Mouse (Mus musculus): ENCODE measurements around the gene Hist1h2bk.

DNA sequence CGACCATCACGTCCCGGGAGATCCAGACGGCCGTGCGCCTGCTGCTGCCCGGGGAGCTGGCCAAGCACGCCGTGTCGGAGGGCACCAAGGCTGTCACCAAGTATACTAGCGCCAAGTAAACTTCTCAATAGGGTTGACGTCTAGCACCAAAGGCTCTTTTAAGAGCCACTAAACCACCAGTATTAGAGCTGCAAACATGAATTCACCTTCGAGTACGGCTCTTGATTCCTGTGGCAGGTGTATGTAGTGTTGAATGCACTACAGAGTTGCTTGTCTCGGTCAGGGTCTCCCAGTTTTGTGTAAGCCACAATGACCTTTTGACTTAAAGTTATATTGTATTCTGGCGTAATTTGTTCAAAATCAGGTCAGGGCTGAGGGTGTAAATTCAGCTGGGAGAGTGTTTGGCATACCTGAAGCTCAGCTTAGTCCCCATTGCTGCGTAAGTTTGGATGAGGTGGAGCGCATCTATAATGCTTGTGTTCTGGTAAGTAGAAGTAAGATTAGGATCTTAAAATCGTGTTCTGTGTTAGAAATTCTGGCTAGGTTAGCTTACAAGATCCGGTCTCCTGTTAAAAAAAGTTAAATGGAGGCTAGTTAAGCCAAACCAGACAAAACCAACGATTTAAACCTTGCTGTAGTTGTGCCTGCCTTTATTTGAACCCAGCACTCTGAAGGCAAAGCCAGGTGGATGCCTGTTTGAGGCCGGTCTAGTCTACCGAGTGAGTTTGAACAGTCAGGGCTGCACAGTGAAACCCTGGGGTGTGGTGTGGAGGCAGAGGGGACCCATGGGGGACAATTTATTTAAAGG is 683 bp downstream of the Hist1h2bk start:
- TF ChIP-seq CTCF (IDR thresholded peaks at IDR 0.05; ENCODE audit: borderline replicate concordance, control insufficient read depth, extremely low read depth, insufficient read depth, low read length, poor library complexity) (no peak), POLR2A (IDR thresholded peaks at IDR 0.05; ENCODE audit: control insufficient read depth, extremely low read depth, insufficient read depth, low read length, poor library complexity) (no peak)
